Mouse (Mus musculus) T-cell, adult 2 months (primary cell): ENCODE measurements at regions not wholly inside any gene's neighbourhood (a gene's known extent, or its start where the extent isn't known, plus 50 kb on each side); places are given as distances from the start of the nearest gene placed in this dataset.
A peak's percentile ranks its signal among the peaks of the same experiment; 100 is the strongest.

Source experiments
- DNase-seq: peaks from one replicate; pipeline ENCODE4 v3.0.0; 2022; ENCODE audit warnings: low spot score

DNA sequence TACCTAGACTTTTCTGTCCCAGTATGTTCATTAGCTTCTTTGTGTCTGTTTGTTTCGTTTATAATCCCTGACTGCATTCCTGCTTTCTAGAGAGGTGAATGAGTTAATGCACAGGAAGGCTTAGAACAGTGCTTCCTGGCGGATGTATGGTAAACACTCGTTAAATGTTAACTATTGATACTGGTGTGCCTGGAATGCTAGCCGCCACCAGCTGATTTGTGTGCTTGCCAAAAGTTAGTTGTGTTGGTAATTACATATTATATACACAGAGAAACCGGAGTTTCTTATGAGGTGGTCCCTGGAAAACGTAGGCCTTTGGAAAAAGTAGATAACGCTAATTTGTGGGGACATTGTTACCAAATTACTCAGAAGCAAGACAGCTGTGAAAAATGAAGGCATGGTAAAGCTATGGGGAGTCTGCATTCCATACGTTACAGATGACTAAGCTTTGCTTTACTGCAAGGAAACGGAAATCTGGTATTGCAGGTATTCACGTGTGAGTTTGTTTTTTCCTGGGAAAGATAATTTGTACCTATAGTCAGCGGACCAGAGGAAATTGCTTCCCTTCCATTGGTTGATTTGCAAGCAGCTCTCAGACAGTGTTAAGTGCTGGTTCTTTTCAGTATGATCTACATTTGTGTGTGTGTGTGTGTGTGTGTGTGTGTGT is 1205.9 kb upstream of the A1bg start:
- no peak for DNase-seq

DNA sequence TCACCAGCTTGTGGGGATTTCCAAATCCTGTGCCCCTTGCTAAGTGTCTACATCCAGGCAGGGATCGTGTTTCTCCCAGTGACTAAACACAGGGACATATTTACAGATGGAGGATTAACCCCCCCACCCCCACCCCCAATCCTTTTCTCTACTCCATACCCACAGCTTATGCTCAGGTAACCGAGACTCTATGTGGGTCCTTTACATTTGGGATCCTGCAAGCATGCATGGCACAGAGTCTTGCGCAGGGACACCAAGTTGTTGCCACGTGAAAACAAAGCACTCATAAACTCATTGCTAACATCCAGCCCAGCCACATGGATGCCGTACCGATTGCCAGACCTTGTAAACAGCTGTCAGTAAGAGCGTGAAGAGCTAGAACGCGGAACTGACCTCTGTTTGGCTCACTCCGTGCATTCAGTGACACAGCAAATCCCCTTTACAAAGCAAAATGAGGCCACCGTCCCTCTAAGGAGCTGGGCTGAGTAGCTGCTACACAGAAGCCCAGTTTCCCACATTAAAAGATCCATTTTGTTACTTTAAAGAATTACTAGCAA is 1204.9 kb upstream of the A1bg start:
- DNase-seq, result no peak

DNA sequence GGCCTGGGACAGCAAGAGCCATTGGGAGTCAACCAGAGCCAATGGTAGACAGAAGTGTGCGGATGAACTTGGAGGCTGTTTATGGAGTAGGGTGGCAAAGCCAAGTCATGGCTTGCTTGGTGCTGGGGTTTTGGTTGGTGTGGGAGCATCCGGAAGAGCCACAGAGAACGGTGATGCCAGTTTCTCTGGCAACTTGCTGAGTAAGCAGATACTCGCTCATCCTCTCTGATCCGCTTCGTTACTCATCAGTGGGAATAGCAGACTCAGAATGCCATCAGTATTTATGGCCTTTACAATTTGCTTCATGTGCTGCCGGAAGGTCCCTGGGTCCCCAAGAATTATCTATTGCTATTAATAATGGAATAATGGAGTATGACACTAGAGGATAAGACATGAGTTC is 1202.9 kb upstream of the A1bg start:
- no peak for DNase-seq

DNA sequence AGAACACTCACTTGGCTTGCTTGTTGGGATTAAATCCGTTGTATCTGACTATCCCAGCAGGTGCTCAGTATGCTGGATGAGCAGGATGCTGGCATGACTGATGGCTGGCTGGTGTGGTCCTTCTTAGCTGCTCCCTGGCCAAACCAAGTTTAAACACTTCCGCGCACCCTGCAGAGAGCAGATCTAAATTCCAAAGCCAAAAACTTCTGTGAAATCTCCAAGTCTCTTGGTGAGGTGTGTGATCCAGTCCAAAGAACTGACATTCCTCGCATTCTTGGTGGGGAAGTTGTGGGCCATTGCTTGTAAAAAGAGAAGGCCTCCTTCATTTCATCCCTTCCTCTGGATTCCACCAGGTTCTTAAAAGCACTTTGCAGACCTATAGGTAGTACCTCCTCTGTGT is 1200.9 kb upstream of the A1bg start:
- DNase-seq, result no peak

DNA sequence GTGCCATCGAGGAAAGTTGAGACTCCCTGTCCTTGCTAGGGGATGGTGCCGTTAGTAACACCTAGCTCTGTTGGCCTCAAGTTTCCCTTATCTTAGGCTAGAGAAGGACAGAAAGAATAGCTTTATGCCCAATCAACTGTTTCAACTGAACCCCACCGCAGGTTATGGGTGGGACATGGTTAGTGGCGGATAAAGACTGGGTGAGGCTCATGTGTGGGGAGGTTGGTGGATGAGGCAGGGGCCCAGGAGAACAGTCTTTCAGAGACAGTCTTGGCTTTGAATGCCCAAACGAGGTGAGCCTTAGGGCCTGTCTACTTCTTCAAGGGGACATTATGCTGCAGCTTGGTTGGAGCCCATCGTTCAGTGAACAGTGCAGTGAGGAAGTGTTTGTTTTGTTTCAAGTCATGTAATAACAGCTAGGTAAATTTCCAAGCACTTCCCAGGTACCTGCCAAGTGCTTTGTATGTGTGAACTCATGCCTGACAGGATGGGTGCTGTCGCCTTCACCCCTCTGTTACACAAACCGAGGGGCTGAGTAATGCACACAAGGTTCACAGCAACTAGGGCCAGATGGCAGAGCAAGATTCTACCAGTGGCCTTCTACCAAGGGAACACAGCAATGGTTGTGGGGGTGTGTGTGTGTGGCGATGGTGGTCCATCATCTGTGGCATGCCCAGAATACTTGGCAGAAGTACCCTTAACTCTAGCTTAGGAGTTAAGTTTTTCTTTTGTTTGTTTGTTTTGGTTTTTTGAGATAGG is 1199.6 kb upstream of the A1bg start:
- no peak for DNase-seq

DNA sequence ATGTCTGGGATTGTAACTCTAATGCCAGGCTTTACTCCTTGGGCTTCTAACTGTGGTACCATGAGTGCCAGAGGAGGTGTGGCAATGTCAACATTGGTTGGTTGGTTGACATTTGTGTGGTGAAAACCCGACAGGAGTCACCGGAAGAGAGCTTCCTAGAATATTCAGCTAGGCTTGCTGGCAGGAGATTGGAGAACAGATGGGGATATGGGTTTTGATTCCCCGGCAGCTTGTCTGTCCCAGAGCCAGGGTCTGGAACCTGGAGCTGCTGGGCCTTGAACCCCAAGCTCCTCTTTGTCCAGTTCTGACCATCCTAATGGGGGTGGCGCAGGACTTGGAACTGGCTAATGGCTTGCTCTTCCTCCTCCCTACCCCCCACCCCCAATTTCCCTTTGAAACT is 1198.9 kb upstream of the A1bg start:
- DNase-seq, result no peak

DNA sequence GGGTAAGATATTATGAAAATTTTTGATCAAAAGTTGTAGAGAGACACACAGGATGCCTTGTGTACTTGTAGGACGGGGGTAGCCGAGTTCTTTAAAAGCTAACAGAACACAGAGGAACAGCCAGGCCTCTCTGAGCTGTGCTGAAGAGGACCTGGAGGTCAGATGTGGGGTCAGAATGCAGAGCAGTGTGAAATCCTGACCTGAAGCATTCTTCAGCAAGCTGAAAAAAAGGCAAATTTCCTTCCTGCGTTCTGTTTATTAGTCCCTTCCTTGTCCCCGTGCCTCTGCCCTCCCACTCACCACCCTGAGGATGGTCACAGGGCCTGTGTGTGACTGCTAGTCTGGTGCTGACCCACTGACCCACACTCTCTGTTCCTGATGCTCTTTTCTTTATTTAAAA is 1197.9 kb upstream of the A1bg start:
- no peak for DNase-seq

DNA sequence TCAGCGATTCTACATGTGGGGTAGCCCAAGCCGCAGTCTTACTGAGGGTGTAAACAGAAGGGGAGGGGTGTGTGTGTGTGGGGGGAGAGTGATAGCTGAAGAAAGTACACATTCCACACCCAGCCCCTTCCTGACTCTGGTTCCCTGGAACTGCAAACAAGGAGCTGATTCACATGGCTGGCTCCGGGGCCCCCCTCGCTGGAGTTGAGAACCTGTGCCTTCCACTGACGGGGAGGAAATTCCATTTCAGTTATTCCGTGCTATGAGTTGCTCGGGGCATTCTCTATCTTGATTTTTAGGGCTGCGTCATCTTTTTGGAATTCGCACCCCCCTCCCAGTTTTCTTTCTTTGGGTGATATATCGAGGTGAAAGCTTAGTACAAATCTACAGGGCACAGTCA is 1196.2 kb upstream of the A1bg start:
- DNase-seq, result no peak

DNA sequence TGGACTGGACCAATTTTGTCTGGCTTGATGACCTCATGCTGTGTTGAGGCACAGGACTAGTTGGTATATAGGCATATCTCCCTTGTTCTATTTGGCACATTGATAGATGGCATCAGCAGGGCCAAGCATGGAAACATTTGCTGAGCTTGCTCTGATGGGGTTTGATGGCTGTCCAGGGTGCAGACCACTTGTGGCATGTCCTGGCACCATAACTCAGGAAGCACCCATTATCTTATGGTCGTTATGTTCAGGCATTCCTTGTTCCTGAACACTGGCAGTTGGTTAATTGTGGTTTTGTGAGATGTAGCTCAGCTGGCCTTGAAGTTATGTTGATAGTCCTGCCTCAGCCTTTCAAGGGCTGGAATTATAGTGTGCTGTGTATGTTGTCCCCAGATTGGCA is 1193.4 kb upstream of the A1bg start:
- no peak for DNase-seq

DNA sequence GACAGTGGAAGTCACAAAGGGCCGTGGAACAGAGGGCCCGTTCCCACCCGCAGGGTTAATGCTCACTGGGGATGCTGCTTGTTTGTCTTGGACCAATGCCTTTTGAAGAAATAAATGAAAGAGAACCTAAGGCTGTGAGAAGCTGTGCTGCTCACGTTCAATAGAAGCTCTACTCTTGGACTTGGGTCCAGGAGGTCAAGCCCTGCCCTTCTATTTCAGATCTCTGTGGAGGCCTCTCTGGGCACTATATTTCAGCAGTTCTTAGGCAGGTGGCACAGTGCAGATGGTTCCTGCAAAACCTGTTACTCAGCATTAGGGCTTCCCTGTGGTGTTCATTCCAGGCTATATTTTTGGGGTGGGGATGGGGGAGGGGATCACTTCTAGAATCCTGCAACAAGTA is 1192.0 kb upstream of the A1bg start:
- DNase-seq, result no peak

DNA sequence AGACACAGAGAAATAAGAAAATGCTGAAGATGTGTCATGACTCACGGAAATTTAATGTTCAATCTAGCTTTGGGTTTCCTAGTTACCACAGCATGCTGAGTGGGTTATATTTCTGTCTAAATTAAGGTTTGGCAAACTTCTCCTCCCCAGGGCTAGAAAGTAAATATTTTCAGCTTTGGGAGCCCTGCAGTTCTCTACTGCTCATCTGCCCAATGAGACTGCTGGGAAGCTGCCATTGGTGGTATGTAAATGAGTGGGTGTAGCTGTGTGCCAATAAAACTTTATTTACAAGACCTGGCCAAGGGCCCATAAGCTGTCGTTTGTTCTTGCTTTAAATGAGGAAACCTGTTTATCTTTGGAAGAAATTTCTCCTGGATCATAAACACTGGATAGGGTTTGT is 1189.3 kb upstream of the A1bg start:
- DNase-seq, result no peak

DNA sequence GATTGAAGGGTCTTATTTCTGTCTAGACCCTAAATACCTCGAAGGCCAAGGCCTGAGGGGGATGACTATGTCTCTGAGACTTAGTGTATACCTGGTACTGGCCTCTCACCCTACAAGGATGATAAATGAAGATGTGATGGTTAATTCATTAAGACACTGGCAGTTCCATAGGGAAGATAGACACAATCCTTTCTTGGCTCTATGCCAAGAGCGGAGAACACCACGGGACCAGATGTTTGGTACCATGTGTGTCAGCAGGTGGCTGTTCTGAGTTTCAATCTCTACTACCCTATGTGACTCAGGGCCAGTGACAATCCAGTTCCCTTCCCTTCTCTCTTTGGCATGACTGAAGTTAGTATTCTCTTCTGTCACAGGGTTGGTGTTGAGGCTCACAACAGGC is 1185.2 kb upstream of the A1bg start:
- DNase-seq, result no peak

DNA sequence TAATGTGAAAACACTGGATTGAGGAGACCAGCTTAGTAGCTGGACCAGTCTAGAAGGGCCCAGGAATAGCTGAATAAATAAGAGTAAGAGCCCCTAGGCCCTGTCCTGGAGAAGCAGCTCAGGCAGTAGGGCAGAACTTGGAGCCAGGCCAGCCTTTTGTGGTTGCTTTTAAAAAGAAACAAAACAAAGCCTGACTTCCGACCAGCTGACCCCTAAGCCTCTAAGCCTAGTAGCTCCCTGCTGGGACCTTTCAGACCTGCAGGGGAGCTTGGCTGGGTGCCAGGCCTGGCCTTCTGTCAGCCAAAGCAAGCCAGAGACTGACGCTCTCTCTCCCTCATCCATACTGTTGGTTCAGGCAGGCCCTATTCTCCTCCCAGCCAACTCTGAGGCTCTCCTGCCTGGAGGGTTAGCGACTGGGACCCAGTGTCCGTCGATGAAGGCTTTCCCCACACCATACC is 1183.7 kb upstream of the A1bg start:
- peak; percentile 41 for DNase-seq

DNA sequence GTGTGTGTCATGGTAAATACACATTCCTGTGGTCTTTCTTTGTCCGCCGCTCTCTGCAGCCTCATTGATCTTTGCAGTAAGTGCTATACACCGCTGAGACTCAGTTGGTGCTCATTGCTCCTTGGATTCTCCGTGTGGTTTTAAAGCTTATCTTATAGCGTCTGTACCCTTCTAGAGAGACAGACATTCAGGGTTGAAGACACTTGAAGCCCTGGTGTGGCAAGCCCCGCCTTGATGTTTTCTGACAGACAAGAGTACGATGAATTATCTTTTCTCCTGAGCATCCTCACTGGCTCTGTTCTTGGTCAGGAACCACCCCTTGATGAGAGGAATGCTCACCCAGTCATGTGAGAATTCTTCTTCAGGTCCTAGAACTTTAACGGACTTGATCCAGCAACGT is 1182.7 kb upstream of the A1bg start:
- DNase-seq, result no peak

DNA sequence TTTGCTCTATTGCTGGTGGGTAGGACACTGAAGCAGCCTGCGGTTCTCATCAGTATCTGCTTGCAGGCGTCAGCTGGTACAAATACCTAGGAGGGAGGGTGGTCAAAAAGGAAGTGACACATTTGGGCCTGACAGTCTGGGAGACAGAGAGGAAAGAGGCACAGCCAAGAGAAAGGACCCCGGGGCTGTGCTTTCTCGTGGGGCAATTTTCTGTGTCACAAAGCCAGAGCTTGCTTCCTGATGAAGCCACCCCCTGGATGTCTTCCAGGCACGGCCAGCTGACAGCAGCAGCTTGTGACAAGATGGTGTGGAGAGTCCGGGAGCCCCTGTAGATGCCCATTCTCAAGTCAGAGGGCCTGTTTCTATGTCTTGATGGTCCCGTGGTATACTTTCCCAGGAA is 1181.8 kb upstream of the A1bg start:
- DNase-seq, result peak; percentile 1

DNA sequence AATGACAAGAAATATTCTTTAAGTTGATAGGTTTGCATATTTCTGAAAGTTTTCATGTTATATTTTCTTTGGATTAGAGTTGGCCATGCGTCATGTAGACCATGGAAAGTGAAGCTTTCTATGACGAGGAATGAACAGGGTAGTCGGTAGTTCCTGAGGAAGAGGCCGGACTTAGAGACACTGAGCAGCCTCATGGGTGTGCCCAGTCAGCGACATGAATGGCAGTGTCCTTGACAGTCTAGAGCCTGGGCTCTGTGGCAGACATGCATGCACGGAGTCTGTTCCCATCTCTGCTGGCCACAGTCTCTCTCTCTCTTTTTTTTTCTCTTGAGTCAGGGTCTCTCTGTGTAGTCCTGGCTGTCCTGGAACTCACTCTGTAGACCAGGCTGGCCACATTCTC is 1176.9 kb upstream of the A1bg start:
- DNase-seq, result no peak

DNA sequence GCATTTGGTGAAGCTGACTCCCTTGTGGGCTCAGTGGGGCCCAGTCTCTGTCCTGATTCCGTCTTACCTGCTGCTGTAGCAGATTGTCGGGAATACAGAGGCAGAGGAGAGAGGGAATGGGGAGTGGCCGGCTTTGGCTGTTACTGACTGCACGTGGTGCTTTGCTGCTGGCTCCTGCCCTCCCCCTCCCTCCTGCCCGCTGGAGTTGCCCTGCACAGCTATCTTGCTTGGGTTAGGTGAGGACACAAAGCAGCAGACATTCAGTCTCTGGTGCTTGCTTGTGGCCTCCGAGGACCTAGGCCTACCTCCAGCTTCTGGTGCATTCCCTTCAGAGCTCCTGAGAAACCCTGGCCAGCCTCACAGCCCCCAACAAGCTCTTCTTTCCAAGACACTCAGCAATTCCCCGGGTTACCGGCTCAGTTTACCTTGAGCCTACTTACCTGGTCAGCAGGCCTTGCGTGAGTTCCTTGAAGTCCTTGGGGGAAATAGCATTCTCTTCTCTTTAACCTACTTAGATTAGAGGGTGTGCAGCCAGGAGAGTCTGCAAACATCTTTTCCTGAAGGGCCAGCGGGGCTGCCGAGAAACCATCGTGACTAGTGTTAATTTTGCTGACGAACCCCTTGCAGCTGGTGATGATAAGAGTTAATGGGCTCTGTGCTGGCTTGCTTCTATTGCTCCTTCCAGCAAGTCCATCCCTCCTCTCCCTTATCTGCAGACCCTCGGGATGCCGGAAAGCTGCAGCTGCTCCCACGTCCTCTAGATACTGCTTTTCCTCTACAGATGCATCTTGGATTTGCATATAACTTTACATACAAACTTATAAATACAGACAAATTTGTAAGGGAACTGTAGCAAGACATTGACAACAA is 1176.2 kb upstream of the A1bg start:
- no peak for DNase-seq

DNA sequence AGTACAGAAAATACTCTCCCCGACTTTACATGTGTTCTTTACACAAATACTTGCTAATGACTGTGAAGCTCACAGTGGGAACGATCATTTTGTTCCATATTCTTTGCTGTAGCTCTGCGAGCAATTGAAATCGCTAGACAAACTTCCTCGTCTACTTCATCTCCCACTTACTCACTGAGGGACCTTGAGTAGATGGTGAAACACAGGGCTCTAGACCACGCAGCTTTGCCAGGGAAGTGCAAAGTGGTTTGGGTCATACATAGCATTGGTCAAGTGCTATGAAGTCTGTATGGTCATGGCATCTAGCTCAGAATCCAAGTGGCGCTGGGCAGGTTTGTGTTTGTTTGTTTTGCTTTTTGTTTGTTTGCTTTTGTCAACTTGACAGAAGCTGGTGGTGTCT is 1174.0 kb upstream of the A1bg start:
- DNase-seq, result no peak

DNA sequence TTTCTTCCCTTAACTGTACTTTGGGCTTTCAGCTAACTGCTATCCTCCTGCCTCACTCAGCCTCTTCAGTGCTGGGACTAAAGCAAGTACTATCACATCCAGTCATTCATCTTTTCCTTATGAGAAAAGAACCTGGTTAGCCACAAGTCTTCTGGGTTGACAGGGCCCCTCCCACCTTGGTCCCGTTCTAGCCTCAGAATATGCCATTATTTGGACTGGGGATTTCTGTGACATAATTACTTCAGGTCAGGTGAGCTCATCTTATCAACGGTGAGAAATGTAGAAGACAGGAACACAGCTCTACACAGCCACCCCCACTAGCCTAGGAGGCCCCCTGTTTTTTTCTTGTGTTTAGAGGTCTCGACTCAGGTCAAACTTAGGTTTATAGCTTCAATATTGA is 1172.4 kb upstream of the A1bg start:
- no peak for DNase-seq

DNA sequence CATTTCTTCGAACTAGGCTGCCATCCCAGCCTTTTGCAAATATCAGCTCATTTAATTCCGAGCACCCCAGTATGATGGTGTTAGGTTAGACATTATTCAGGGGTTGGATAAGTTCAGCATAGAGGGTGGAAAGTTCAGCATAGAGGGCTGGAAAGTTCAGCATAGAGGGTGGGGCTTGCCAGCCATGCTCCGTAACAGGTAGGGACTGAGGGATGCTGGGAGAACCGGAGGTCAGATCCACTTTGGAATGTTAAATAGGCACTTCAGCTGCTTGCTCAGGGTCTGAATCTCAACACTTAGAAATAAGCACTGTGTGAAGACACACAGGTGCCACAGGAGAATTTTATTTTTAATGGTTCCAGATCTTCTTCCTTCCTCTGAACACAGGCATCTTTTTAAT is 1170.9 kb upstream of the A1bg start:
- no peak for DNase-seq

DNA sequence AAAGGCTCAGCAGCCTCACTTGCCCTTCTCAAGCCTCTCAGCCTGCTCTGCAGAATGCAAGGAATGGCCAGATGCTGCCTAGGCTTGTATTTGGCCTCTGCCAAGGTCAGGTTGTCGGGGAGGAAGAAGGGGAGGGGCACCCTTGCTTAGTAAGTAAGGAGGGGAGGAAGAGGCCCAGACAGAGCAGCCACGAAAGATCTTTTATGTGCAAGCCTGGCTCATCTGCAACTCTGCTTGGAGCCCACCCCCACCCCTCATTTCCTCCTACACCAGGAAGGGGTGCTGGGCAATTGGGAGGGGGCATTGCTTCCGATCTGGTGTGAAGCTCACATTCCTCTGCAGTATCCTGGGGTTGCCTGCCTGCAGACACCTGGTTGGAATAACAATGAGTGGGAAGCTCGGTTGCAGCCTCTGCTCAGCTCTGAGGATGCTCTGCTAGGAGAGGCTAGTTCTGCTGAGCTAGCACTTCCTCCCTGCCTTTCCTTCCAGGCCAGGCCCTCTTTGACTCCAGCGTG is 1169.9 kb upstream of the A1bg start:
- peak; percentile 42 for DNase-seq
